Mouse (Mus musculus) heart, embryonic 13.5 days (tissue): ENCODE data around the gene Cep68. TPM values are rescaled to one million over a fixed set of nuclear protein-coding genes. Genes with fewer than 3 reads are reported as not detected.

Experiments
- ATAC-seq: fragments of 200-750 bp; cut with Nextera tagmentation; 2 replicates; pipeline ENCODE4 v1.8.0; 2017; ENCODE audit warnings: moderate TSS enrichment; ENCODE audit not compliant: insufficient number of reproducible peaks, low FRiP score, low TSS enrichment; ENCODE audit errors: extremely low read depth
- H3K27ac ChIP-seq: fragments of 300-500 bp; sonication (generic); replicated peaks from 2 replicates; pipeline ENCODE4 v1.5.1; 2015; ENCODE audit warnings: moderate library complexity, mild to moderate bottlenecking, inconsistent platforms
- H3K27me3 ChIP-seq: fragments of 300-500 bp; sonication (generic); replicated peaks from 2 replicates; pipeline ENCODE4 v1.6.1; 2015; ENCODE audit warnings: mild to moderate bottlenecking, inconsistent platforms
- H3K36me3 ChIP-seq: fragments of 300-500 bp; sonication (generic); 2 replicates; pipeline ENCODE4 v1.6.1; 2015; ENCODE audit warnings: mild to moderate bottlenecking, inconsistent platforms
- H3K4me1 ChIP-seq: fragments of 300-500 bp; sonication (generic); 2 replicates; pipeline ENCODE4 v1.6.1; 2015; ENCODE audit warnings: inconsistent platforms
- H3K4me2 ChIP-seq: fragments of 300-500 bp; sonication (generic); 2 replicates; pipeline ENCODE4 v1.6.1; 2015; ENCODE audit warnings: inconsistent platforms, mild to moderate bottlenecking, moderate library complexity
- H3K4me3 ChIP-seq: fragments of 300-500 bp; sonication (generic); 2 replicates; pipeline ENCODE4 v1.5.1; 2015; ENCODE audit warnings: moderate library complexity, mild to moderate bottlenecking, inconsistent platforms
- H3K9ac ChIP-seq: fragments of 300-500 bp; sonication (generic); 2 replicates; pipeline ENCODE4 v1.6.1; 2015; ENCODE audit warnings: inconsistent platforms, mild to moderate bottlenecking, moderate library complexity
- H3K9me3 ChIP-seq: fragments of 300-500 bp; sonication (generic); 2 replicates; pipeline ENCODE4 v1.6.1; 2016; ENCODE audit warnings: inconsistent platforms
- WGBS: fragments of 180-500 bp; shearing (Covaris S2); methylation state at CpG from one replicate; pipeline ENCODE4 v1.1.7; 2015; ENCODE audit warnings: mixed read lengths; 5-methylcytosine and 5-hydroxymethylcytosine counted together
- polyA plus RNA-seq: library from polyadenylated mRNA; unstranded; fragments of >200 nt; fragmentation: Nextera tagmentation; extraction: Ambion mirVana; gene quantifications from 2 replicates; pipeline ENCODE4 v1.2.1, GENCODE M21; 2015

Cep68 gene
- polyA plus RNA-seq, 1 experiment from 2014 or later, result 28.9 TPM

GRCm38 (mm10) chr11:20240331-20240730 is 8.9 kb downstream of the Cep68 start:
- no peak overlapping the region for H3K9ac ChIP-seq
- H3K36me3 ChIP-seq, result peaks cover 83% of the 10 kb centered on the region
- no peak for ATAC-seq
- H3K4me1 ChIP-seq, result peaks cover 27% of the 10 kb centered on the region
- H3K4me2 ChIP-seq, result no peak overlapping the region
- 0 out of 2 replicates have a peak overlapping the region, but pooled peaks have one; percentile 20 for H3K27ac ChIP-seq
- H3K27me3 ChIP-seq, result no peaks in the 10 kb centered on the region
- H3K9me3 ChIP-seq, result no peaks in the 10 kb centered on the region
- 68% methylated on average over 5 of the region's 5 CpGs for WGBS
- H3K4me3 ChIP-seq, result no peak overlapping the region

- ATAC-seq, result no peak
- H3K27ac ChIP-seq, result peak overlapping the region; percentile 20
- H3K27me3 ChIP-seq, result no peaks in the 10 kb centered on the region
- no peak overlapping the region for H3K9ac ChIP-seq
- H3K4me2 ChIP-seq, result no peak overlapping the region
- H3K4me3 ChIP-seq, result no peak overlapping the region
- 87% methylated on average over 9 of the region's 9 CpGs for WGBS
- H3K9me3 ChIP-seq, result no peaks in the 10 kb centered on the region
- H3K36me3 ChIP-seq, result peaks cover 84% of the 10 kb centered on the region
- H3K4me1 ChIP-seq, result peaks cover 17% of the 10 kb centered on the region
Measured at GRCm38 (mm10) chr11:20239279-20239861, 9.9 kb downstream of the Cep68 start.

- no peak overlapping the region for H3K4me3 ChIP-seq
- no peak for ATAC-seq
- no peaks in the 10 kb centered on the region for H3K27me3 ChIP-seq
- H3K27ac ChIP-seq, result no peak overlapping the region
- 90% methylated on average over 3 of the region's 3 CpGs for WGBS
- H3K4me2 ChIP-seq, result no peak overlapping the region
- peaks cover 4% of the 10 kb centered on the region for H3K4me1 ChIP-seq
- H3K9ac ChIP-seq, result no peak overlapping the region
- peaks cover 97% of the 10 kb centered on the region for H3K36me3 ChIP-seq
- no peaks in the 10 kb centered on the region for H3K9me3 ChIP-seq
Measured at GRCm38 (mm10) chr11:20237976-20238375, 11.3 kb downstream of the Cep68 start.

- H3K9ac ChIP-seq, result no peak overlapping the region
- H3K27ac ChIP-seq, result no peak overlapping the region
- peaks cover 99% of the 10 kb centered on the region for H3K36me3 ChIP-seq
- 0 out of 2 replicates have a peak, but pooled peaks cover 2% of the 10 kb centered on the region for H3K4me1 ChIP-seq
- no peak for ATAC-seq
- WGBS, result 88% methylated on average over 7 of the region's 7 CpGs
- no peaks in the 10 kb centered on the region for H3K9me3 ChIP-seq
- H3K27me3 ChIP-seq, result no peaks in the 10 kb centered on the region
- H3K4me3 ChIP-seq, result no peak overlapping the region
- H3K4me2 ChIP-seq, result no peak overlapping the region
Measured at GRCm38 (mm10) chr11:20237018-20237417, 12.2 kb downstream of the Cep68 start.

- peaks cover 99% of the 10 kb centered on the region for H3K36me3 ChIP-seq
- H3K4me1 ChIP-seq, result peaks cover 24% of the 10 kb centered on the region
- H3K9ac ChIP-seq, result no peak overlapping the region
- H3K9me3 ChIP-seq, result no peaks in the 10 kb centered on the region
- WGBS, result 66% methylated on average over 3 of the region's 3 CpGs
- H3K27ac ChIP-seq, result no peak overlapping the region
- no peak overlapping the region for H3K4me3 ChIP-seq
- H3K4me2 ChIP-seq, result no peak overlapping the region
- no peak for ATAC-seq
- H3K27me3 ChIP-seq, result no peaks in the 10 kb centered on the region
Measured at GRCm38 (mm10) chr11:20234233-20234632, 15.0 kb downstream of the Cep68 start.

GRCm38 (mm10) chr11:20232016-20232755 is 17.0 kb downstream of the Cep68 start:
- H3K27me3 ChIP-seq, result no peaks in the 10 kb centered on the region
- ATAC-seq, result no peak
- no peak overlapping the region for H3K9ac ChIP-seq
- H3K4me3 ChIP-seq, result no peak overlapping the region
- H3K36me3 ChIP-seq, result peaks cover 100% of the 10 kb centered on the region
- 63% methylated on average over 5 of the region's 5 CpGs for WGBS
- no peak overlapping the region for H3K4me2 ChIP-seq
- peaks cover 24% of the 10 kb centered on the region for H3K4me1 ChIP-seq
- no peaks in the 10 kb centered on the region for H3K9me3 ChIP-seq
- peak overlapping the region; percentile 89 for H3K27ac ChIP-seq

GRCm38 (mm10) chr11:20231128-20231878 is 17.9 kb downstream of the Cep68 start:
- peaks cover 95% of the 10 kb centered on the region for H3K36me3 ChIP-seq
- H3K27ac ChIP-seq, result peak overlapping the region; percentile 89
- no peaks in the 10 kb centered on the region for H3K9me3 ChIP-seq
- peaks cover 24% of the 10 kb centered on the region for H3K4me1 ChIP-seq
- H3K4me2 ChIP-seq, result no peak overlapping the region
- no peak overlapping the region for H3K9ac ChIP-seq
- H3K27me3 ChIP-seq, result no peaks in the 10 kb centered on the region
- WGBS, result 47% methylated on average over 8 of the region's 8 CpGs
- H3K4me3 ChIP-seq, result no peak overlapping the region
- ATAC-seq, result peak; percentile 59

- no peaks in the 10 kb centered on the region for H3K27me3 ChIP-seq
- peaks cover 95% of the 10 kb centered on the region for H3K36me3 ChIP-seq
- peak overlapping the region; percentile 89 for H3K27ac ChIP-seq
- ATAC-seq, result no peak
- WGBS, result 65% methylated on average over 1 of the region's 1 CpGs
- no peaks in the 10 kb centered on the region for H3K9me3 ChIP-seq
- H3K9ac ChIP-seq, result no peak overlapping the region
- H3K4me1 ChIP-seq, result peaks cover 24% of the 10 kb centered on the region
- H3K4me3 ChIP-seq, result no peak overlapping the region
- no peak overlapping the region for H3K4me2 ChIP-seq
Measured at GRCm38 (mm10) chr11:20230286-20230685, 18.9 kb downstream of the Cep68 start.

- Histone ChIP-seq H3K4me1 (peaks cover 24% of the 10 kb centered on the region), H3K27ac (no peak overlapping the region), H3K4me3 (no peak overlapping the region), H3K9me3 (no peaks in the 10 kb centered on the region), H3K36me3 (peaks cover 94% of the 10 kb centered on the region), H3K27me3 (no peaks in the 10 kb centered on the region), H3K4me2 (no peak overlapping the region), H3K9ac (no peak overlapping the region)
- ATAC-seq, result no peak
- WGBS, result 78% methylated on average over 4 of the region's 4 CpGs
Measured at GRCm38 (mm10) chr11:20229311-20229710, 19.9 kb downstream of the Cep68 start.

GRCm38 (mm10) chr11:20228666-20229065 is 20.6 kb downstream of the Cep68 start:
- Histone ChIP-seq H3K9ac (no peak overlapping the region), H3K4me3 (no peak overlapping the region), H3K9me3 (no peaks in the 10 kb centered on the region), H3K36me3 (peaks cover 94% of the 10 kb centered on the region), H3K4me1 (peaks cover 24% of the 10 kb centered on the region), H3K27ac (no peak overlapping the region), H3K27me3 (no peaks in the 10 kb centered on the region), H3K4me2 (no peak overlapping the region)
- no peak for ATAC-seq
- 69% methylated on average over 5 of the region's 5 CpGs for WGBS

- Histone ChIP-seq H3K36me3 (peaks cover 90% of the 10 kb centered on the region), H3K4me1 (peaks cover 13% of the 10 kb centered on the region), H3K4me2 (no peak overlapping the region), H3K27me3 (no peaks in the 10 kb centered on the region), H3K27ac (no peak overlapping the region), H3K4me3 (no peak overlapping the region), H3K9me3 (no peaks in the 10 kb centered on the region), H3K9ac (no peak overlapping the region)
- no peak for ATAC-seq
- 92% methylated on average over 4 of the region's 4 CpGs for WGBS
Measured at GRCm38 (mm10) chr11:20225938-20226337, 23.3 kb downstream of the Cep68 start.
